Mouse (Mus musculus) cortical plate, adult 2 months (tissue): ENCODE measurements around the gene Ube2m. TPM values are rescaled to one million over a fixed set of nuclear protein-coding genes. Genes with fewer than 3 reads are reported as not detected.
A peak's percentile ranks its signal among the peaks of the same experiment; 100 is the strongest.

ENCODE experiments used
- H3K27ac ChIP-seq: fragments of 200-500 bp; 2 replicates; pipeline ENCODE4 v1.5.1; 2012; ENCODE audit warnings: low read length, control low read depth, inconsistent platforms; ENCODE audit not compliant: insufficient read depth
- H3K4me1 ChIP-seq: fragments of 200-500 bp; 2 replicates; pipeline ENCODE4 v1.6.1; 2011; ENCODE audit warnings: low read length; ENCODE audit not compliant: control insufficient read depth, insufficient read depth
- H3K4me3 ChIP-seq: fragments of 200-500 bp; 2 replicates; pipeline ENCODE4 v1.5.1; 2011; ENCODE audit warnings: mild to moderate bottlenecking, low read length, control low read depth; ENCODE audit not compliant: insufficient read depth
- CTCF ChIP-seq: fragments of 200-500 bp; IDR thresholded peaks from 2 replicates; pipeline ENCODE4 v1.5.1; 2011; ENCODE audit warnings: mild to moderate bottlenecking, control low read depth, low read length; ENCODE audit not compliant: insufficient read depth; ENCODE audit errors: extremely low read depth
- POLR2A ChIP-seq: fragments of 200-500 bp; IDR thresholded peaks from 2 replicates; pipeline ENCODE4 v1.6.1; 2011; ENCODE audit warnings: mild to moderate bottlenecking, low read length, control low read depth; ENCODE audit not compliant: insufficient read depth; ENCODE audit errors: extremely low read depth
- polyA plus RNA-seq: library from polyadenylated mRNA; depleted of rRNA; stranded (reverse); fragments of >200 nt; gene quantifications from 2 replicates; pipeline ENCODE4 v1.2.3, GENCODE M21; 2012

Gene Ube2m
- polyA plus RNA-seq, 1 experiment, result 400 TPM

- H3K4me1 ChIP-seq, result no peaks in the 10 kb centered on the region
- no peak overlapping the region for H3K4me3 ChIP-seq
- TF ChIP-seq POLR2A (no peak), CTCF (peak; percentile 50)
- no peak overlapping the region for H3K27ac ChIP-seq
These were observed 8.0 kb upstream of the Ube2m start for GRCm38 (mm10) chr7:13046084-13046483.

DNA sequence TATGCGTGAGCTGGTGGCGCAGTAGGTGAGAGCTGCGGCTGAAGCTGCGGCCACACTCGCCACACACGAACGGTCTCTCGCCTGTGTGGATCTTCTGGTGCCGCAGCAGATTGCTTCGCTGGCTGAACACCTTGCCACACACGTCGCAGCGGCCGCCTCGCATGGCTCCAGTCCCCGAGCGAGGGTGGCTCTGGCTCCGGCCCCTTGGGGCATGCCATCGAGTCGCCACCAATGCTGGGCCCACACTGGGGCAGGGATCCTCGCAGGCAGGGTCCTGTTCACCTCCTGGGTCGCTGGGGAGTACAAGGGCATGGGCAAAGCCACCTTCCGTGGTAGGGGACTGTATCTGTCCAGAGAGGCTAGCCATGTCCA lies 6.2 kb upstream of the Ube2m start:
- peak overlapping the region; percentile 35 for H3K4me3 ChIP-seq
- H3K27ac ChIP-seq, result peak overlapping the region; percentile 2; the same call in 1 of the 2 replicates
- TF ChIP-seq CTCF (no peak), POLR2A (no peak)
- H3K4me1 ChIP-seq, result no peaks in the 10 kb centered on the region

- peak overlapping the region; percentile 66 for H3K27ac ChIP-seq
- TF ChIP-seq CTCF (no peak), POLR2A (peak; percentile 29; the same call in 1 of the 2 replicates)
- peaks cover 3% of the 10 kb centered on the region; the same call in 1 of the 2 replicates for H3K4me1 ChIP-seq
- H3K4me3 ChIP-seq, result peak overlapping the region; percentile 35
These were observed 5.6 kb upstream of the Ube2m start for GRCm38 (mm10) chr7:13043445-13044253.

GRCm38 (mm10) chr7:13043120-13043444 lies 5.0 kb upstream of the Ube2m start:
- H3K4me1 ChIP-seq, result peaks cover 3% of the 10 kb centered on the region; the same call in 1 of the 2 replicates
- H3K4me3 ChIP-seq, result peak overlapping the region; percentile 35; the same call in 1 of the 2 replicates
- H3K27ac ChIP-seq, result peak overlapping the region; percentile 66; the same call in 1 of the 2 replicates
- TF ChIP-seq CTCF (no peak), POLR2A (no peak)

DNA sequence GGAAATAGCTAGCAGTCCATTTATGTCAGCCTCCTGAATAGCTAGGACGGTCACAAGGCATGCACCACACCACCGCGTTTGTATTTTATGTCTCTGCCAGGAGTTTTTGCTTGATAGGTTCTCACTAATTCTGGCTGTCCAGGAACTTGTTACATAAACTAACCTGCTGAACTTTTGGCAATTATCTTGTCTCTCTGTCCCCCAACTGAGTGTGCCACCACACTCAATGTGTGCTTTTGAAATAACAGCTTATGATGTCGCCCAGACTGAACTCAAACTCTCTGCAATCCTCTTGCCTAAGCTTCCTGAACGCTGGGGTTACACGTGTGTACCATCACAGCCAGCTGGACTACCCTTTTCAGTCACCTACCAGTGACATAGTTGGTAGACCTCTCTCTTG lies 4.4 kb upstream of the Ube2m start:
- Histone ChIP-seq H3K27ac (no peak overlapping the region), H3K4me1 (peaks cover 3% of the 10 kb centered on the region; the same call in 1 of the 2 replicates), H3K4me3 (no peak overlapping the region)
- TF ChIP-seq CTCF, result no peak
- no peak for TF ChIP-seq POLR2A

DNA sequence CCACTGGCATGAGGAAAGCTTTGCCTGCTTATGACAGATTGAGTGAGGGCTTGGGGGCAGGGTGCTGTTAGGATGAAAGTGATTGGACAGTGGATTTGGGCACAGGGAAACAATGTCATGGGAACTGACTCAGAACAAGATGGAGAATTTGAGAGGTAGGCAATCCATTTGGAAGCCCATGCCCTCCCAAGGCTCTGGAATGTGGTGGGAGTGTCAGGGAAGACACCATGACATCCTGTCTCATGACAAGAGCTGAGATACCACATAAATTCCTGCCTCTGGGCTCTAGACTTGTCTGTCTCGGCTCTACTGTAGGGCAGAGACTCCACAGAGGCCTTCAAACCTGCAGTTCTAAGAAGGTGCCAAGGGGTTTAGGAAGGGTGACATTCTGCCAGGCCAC lies 3.2 kb upstream of the Ube2m start:
- Histone ChIP-seq H3K27ac (no peak overlapping the region), H3K4me3 (no peak overlapping the region), H3K4me1 (peaks cover 3% of the 10 kb centered on the region; the same call in 1 of the 2 replicates)
- TF ChIP-seq CTCF (no peak), POLR2A (no peak)

GRCm38 (mm10) chr7:13039181-13039580 lies 1.1 kb upstream of the Ube2m start:
- Histone ChIP-seq H3K4me3 (no peak overlapping the region; the same call in 1 of the 2 replicates), H3K4me1 (peaks cover 3% of the 10 kb centered on the region; the same call in 1 of the 2 replicates), H3K27ac (peak overlapping the region; percentile 100; the same call in 1 of the 2 replicates)
- TF ChIP-seq POLR2A (no peak), CTCF (no peak)

- H3K27ac ChIP-seq, result peak overlapping the region; percentile 100
- peak overlapping the region; percentile 74 for H3K4me3 ChIP-seq
- H3K4me1 ChIP-seq, result peaks cover 3% of the 10 kb centered on the region; the same call in 1 of the 2 replicates
- no peak for TF ChIP-seq CTCF
- no peak for TF ChIP-seq POLR2A
These were observed 620 bp upstream of the Ube2m start for GRCm38 (mm10) chr7:13038621-13039169.

GRCm38 (mm10) chr7:13037366-13037765 lies 709 bp downstream of the Ube2m start:
- Histone ChIP-seq H3K4me3 (peak overlapping the region; percentile 74), H3K27ac (peak overlapping the region; percentile 91), H3K4me1 (peaks cover 3% of the 10 kb centered on the region; the same call in 1 of the 2 replicates)
- TF ChIP-seq CTCF (no peak), POLR2A (no peak)

DNA sequence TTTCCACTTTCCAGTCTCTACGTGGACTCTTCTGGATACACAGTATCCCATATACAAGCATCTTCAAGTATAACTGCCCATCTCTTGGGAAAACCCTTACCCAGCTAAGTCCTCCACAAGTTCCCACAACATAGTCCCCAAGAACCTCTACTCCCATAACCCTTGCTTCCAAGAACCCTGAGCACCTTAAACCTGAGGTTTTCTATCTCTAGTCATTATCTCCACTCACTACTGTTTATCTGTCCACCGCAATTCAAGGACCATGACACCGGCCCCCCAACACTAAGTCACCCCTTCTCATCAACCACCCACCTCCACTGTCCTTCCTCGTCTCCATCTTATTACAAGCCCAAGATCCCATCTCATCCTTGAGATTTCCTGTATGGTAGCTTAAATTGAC lies 1.3 kb downstream of the Ube2m start:
- H3K27ac ChIP-seq, result 0 out of 2 replicates have a peak overlapping the region, but pooled peaks have one; percentile 91
- peak overlapping the region; percentile 74 for H3K4me3 ChIP-seq
- peaks cover 3% of the 10 kb centered on the region; the same call in 1 of the 2 replicates for H3K4me1 ChIP-seq
- no peak for TF ChIP-seq CTCF
- no peak for TF ChIP-seq POLR2A
